Mouse (Mus musculus) forebrain, embryonic 14.5 days (tissue): Measurements from ENCODE around the gene Olfr1484. TPM values are rescaled to one million over a fixed set of nuclear protein-coding genes. Genes with fewer than 3 reads are reported as not detected.
"Not testable (repeated sequence)": the region's sequence is repeated elsewhere in the genome, so short reads cannot be mapped to it uniquely, and the experiment has no call there.

Source experiments
- ATAC-seq: fragments of 200-750 bp; cut with Nextera tagmentation; 2 replicates; pipeline ENCODE4 v1.8.0; 2017; ENCODE audit warnings: mild to moderate bottlenecking, moderate library complexity
- DNase-seq: peaks from one replicate; pipeline ENCODE4 v3.0.0-alpha.2; 2015; ENCODE audit warnings: low spot score
- H3K27ac ChIP-seq: fragments of 300-500 bp; sonication (generic); 2 replicates; pipeline ENCODE4 v1.5.1; 2014; ENCODE audit warnings: low read depth, mild to moderate bottlenecking, control low read depth, low read length, moderate library complexity
- H3K27me3 ChIP-seq: fragments of 300-500 bp; sonication (generic); replicated peaks from 2 replicates; pipeline ENCODE4 v1.6.1; 2014; ENCODE audit warnings: low read length, control low read depth, mixed read lengths; ENCODE audit not compliant: control insufficient read depth, insufficient read depth
- H3K36me3 ChIP-seq: fragments of 300-500 bp; sonication (generic); 2 replicates; pipeline ENCODE4 v1.6.1; 2014; ENCODE audit warnings: low read length, control low read depth; ENCODE audit not compliant: control insufficient read depth, insufficient read depth
- H3K4me1 ChIP-seq: fragments of 300-500 bp; sonication (generic); 2 replicates; pipeline ENCODE4 v1.6.1; 2014; ENCODE audit warnings: antibody characterized with exemption, low read length, control low read depth; ENCODE audit not compliant: control insufficient read depth, insufficient read depth
- H3K4me2 ChIP-seq: fragments of 300-500 bp; sonication (generic); 2 replicates; pipeline ENCODE4 v1.6.1; 2014; ENCODE audit warnings: mild to moderate bottlenecking, control low read depth, low read length
- H3K4me3 ChIP-seq: fragments of 300-500 bp; sonication (generic); 2 replicates; pipeline ENCODE4 v1.5.1; 2014; ENCODE audit warnings: low read depth, low read length, control low read depth
- H3K9ac ChIP-seq: fragments of 300-500 bp; sonication (generic); 2 replicates; pipeline ENCODE4 v1.6.1; 2014; ENCODE audit warnings: mild to moderate bottlenecking, low read length, control low read depth, moderate library complexity
- H3K9me3 ChIP-seq: fragments of 300-500 bp; sonication (generic); replicated peaks from 2 replicates; pipeline ENCODE4 v1.6.1; 2016; ENCODE audit warnings: low read length, control low read depth, mixed read lengths; ENCODE audit not compliant: control insufficient read depth
- WGBS: fragments of 180-500 bp; shearing (Covaris S2); extraction: QIAGEN DNeasy Blood & Tissue Kit; methylation state at CpG from one replicate; pipeline ENCODE4 v1.1.7; 2014; 5-methylcytosine and 5-hydroxymethylcytosine counted together
- microRNA-seq: library from miRNA; unstranded; fragments of <30 nt; microRNA quantifications from one replicate; pipeline ENCODE4, GENCODE M21; 2016
- polyA plus RNA-seq: library from polyadenylated mRNA; unstranded; fragments of >200 nt; fragmentation: Nextera tagmentation; extraction: Ambion mirVana; gene quantifications from 2 replicates; pipeline ENCODE4 v1.2.1, GENCODE M21; 2014

Gene Olfr1484
- not detected in 2 replicates for polyA plus RNA-seq

- no peak within 1 kb of the TSS for H3K4me3 ChIP-seq
- ATAC-seq (no peak), DNase-seq (no peak)
- H3K4me2 ChIP-seq, result no peak within 1 kb of the TSS
- WGBS, result 98% methylated on average over 1 of the region's 1 CpGs
- H3K9me3 ChIP-seq, result no peaks in the 10 kb centered on the region
- H3K9ac ChIP-seq, result no peak within 1 kb of the TSS
- no peaks in the 10 kb centered on the region for H3K27me3 ChIP-seq
- no peaks in the 10 kb centered on the region for H3K36me3 ChIP-seq
- H3K4me1 ChIP-seq, result no peaks in the 10 kb centered on the region
- no peak within 1 kb of the TSS for H3K27ac ChIP-seq
These were observed at the start of gene Olfr1484 for GRCm38 (mm10) chr19:13583211-13583610. Gene Olfr1484 (plus strand): TSS chr19:13583511.

GRCm38 (mm10) chr19:13617075-13617474, 33.8 kb downstream of the Olfr1484 start, which contains the start of gene Olfr1487:
Gene Olfr1487 (plus strand): TSS chr19:13617375.
- H3K27ac ChIP-seq, H3K4me1 ChIP-seq, H3K9me3 ChIP-seq, DNase-seq, H3K9ac ChIP-seq, H3K4me2 ChIP-seq, H3K4me3 ChIP-seq, H3K36me3 ChIP-seq, H3K27me3 ChIP-seq, ATAC-seq: not testable (repeated sequence)
- 93% methylated on average over 2 of the region's 2 CpGs for WGBS

GRCm38 (mm10) chr19:13631321-13631720, 48.0 kb downstream of the Olfr1484 start, which contains the start of gene Olfr1489:
Gene Olfr1489 (plus strand): TSS chr19:13631621.
- H3K4me2 ChIP-seq, result no peak within 1 kb of the TSS
- H3K4me1 ChIP-seq, result no peaks in the 10 kb centered on the region
- H3K4me3 ChIP-seq, result no peak within 1 kb of the TSS
- H3K9ac ChIP-seq, result no peak within 1 kb of the TSS
- WGBS, result 85% methylated on average over 1 of the region's 1 CpGs
- no peaks in the 10 kb centered on the region for H3K27me3 ChIP-seq
- H3K27ac ChIP-seq, result no peak within 1 kb of the TSS
- no peaks in the 10 kb centered on the region for H3K36me3 ChIP-seq
- no peak for ATAC-seq
- no peaks in the 10 kb centered on the region for H3K9me3 ChIP-seq
- no peak for DNase-seq

Small RNAs within 50 kb of the gene (microRNA-seq; reads per million reads assigned to microRNA genes)
- gene Gm22323, result not detected
- not detected for gene Gm23931

Other genes starting within 250 kb of the Olfr1484 start
- gene Olfr1466, start 244.6 kb upstream of the Olfr1484 start, polyA plus RNA-seq, result not detected in 2 replicates
- not detected in 2 replicates for gene Olfr1467, start 221.3 kb upstream of the Olfr1484 start, polyA plus RNA-seq
- not detected in 2 replicates for gene Olfr1469, start 175.7 kb upstream of the Olfr1484 start, polyA plus RNA-seq
- gene Olfr1471, start 140.1 kb upstream of the Olfr1484 start, polyA plus RNA-seq, result not detected in 2 replicates
- not detected in 2 replicates for gene Olfr1472, start 127.4 kb upstream of the Olfr1484 start, polyA plus RNA-seq
- gene Olfr1474, start 113.9 kb upstream of the Olfr1484 start, polyA plus RNA-seq, result not detected in 2 replicates
- not detected in 2 replicates for gene Olfr1475, start 103.3 kb upstream of the Olfr1484 start, polyA plus RNA-seq
- not detected in 2 replicates for gene Olfr1477, start 83.0 kb upstream of the Olfr1484 start, polyA plus RNA-seq
- not detected in 2 replicates for gene Olfr1480, start 55.6 kb upstream of the Olfr1484 start, polyA plus RNA-seq
- not detected in 2 replicates for gene Olfr1487, start 33.9 kb downstream of the Olfr1484 start, polyA plus RNA-seq
- gene Olfr1489, start 48.1 kb downstream of the Olfr1484 start, polyA plus RNA-seq, result not detected in 2 replicates
- not detected in 2 replicates for gene Olfr1490, start 67.6 kb downstream of the Olfr1484 start, polyA plus RNA-seq
- gene Olfr1491, start 113.8 kb downstream of the Olfr1484 start, polyA plus RNA-seq, result not detected in 2 replicates
- not detected in 2 replicates for gene Olfr1493-ps1, start 139.8 kb downstream of the Olfr1484 start, polyA plus RNA-seq
- not detected in 2 replicates for gene Olfr1494, start 156.2 kb downstream of the Olfr1484 start, polyA plus RNA-seq
- not detected in 2 replicates for gene Olfr1495, start 181.1 kb downstream of the Olfr1484 start, polyA plus RNA-seq
- not detected in 2 replicates for gene Olfr1496, start 194.4 kb downstream of the Olfr1484 start, polyA plus RNA-seq
- gene Olfr1497, start 214.7 kb downstream of the Olfr1484 start, polyA plus RNA-seq, result not detected in 2 replicates
- not detected in 2 replicates for gene Olfr1499, start 235.9 kb downstream of the Olfr1484 start, polyA plus RNA-seq
- not detected in 2 replicates for gene Olfr1500, start 247.0 kb downstream of the Olfr1484 start, polyA plus RNA-seq